Mouse (Mus musculus) liver, embryonic 11.5 days (tissue): ENCODE measurements around the gene Tbx2. TPM values are rescaled to one million over a fixed set of nuclear protein-coding genes. Genes with fewer than 3 reads are reported as not detected.
A peak's percentile ranks its signal among the peaks of the same experiment; 100 is the strongest.

Source experiments
- ATAC-seq: fragments of 200-750 bp; cut with Nextera tagmentation; replicated peaks from 2 replicates; pipeline ENCODE4 v1.8.0; 2017; ENCODE audit warnings: moderate number of reproducible peaks, mild to moderate bottlenecking, moderate TSS enrichment, moderate library complexity; ENCODE audit not compliant: low FRiP score
- DNase-seq: peaks from one replicate; pipeline ENCODE4 v3.0.0-alpha.2; 2017; ENCODE audit warnings: low spot score
- H3K27ac ChIP-seq: fragments of 300-500 bp; sonication (generic); 2 replicates; pipeline ENCODE4 v1.5.1; 2014; ENCODE audit warnings: mild to moderate bottlenecking, low read depth, low read length, control low read depth
- H3K27me3 ChIP-seq: fragments of 300-500 bp; sonication (generic); replicated peaks from 2 replicates; pipeline ENCODE4 v1.6.1; 2014; ENCODE audit warnings: low read length, mixed read lengths; ENCODE audit not compliant: control insufficient read depth, insufficient read depth
- H3K36me3 ChIP-seq: fragments of 300-500 bp; sonication (generic); 2 replicates; pipeline ENCODE4 v1.6.1; 2014; ENCODE audit warnings: mild to moderate bottlenecking, low read length, moderate library complexity, mixed read lengths; ENCODE audit not compliant: control insufficient read depth, insufficient read depth
- H3K4me1 ChIP-seq: fragments of 300-500 bp; sonication (generic); replicated peaks from 2 replicates; pipeline ENCODE4 v1.6.1; 2014; ENCODE audit warnings: low read length, mixed read lengths; ENCODE audit not compliant: control insufficient read depth, insufficient read depth
- H3K4me2 ChIP-seq: fragments of 300-500 bp; sonication (generic); 2 replicates; pipeline ENCODE4 v1.6.1; 2014; ENCODE audit warnings: mild to moderate bottlenecking, control low read depth, moderate library complexity
- H3K4me3 ChIP-seq: fragments of 300-500 bp; sonication (generic); 2 replicates; pipeline ENCODE4 v1.5.1; 2014; ENCODE audit warnings: low read depth, low read length, control low read depth
- H3K9ac ChIP-seq: fragments of 300-500 bp; sonication (generic); 2 replicates; pipeline ENCODE4 v1.6.1; 2014; ENCODE audit warnings: low read depth, low read length, control low read depth
- H3K9me3 ChIP-seq: fragments of 300-500 bp; sonication (generic); 2 replicates; pipeline ENCODE4 v1.6.1; 2016; ENCODE audit warnings: low read length, inconsistent platforms, mixed read lengths; ENCODE audit not compliant: control insufficient read depth
- WGBS: fragments of 180-500 bp; shearing (Covaris S2); extraction: QIAGEN DNeasy Blood & Tissue Kit; methylation state at CpG from one replicate; pipeline ENCODE4 v1.1.7; 2014; 5-methylcytosine and 5-hydroxymethylcytosine counted together
- polyA plus RNA-seq: library from polyadenylated mRNA; unstranded; fragments of >200 nt; fragmentation: Nextera tagmentation; extraction: Ambion mirVana; gene quantifications from 2 replicates; pipeline ENCODE4 v1.2.1, GENCODE M21; 2014

The Tbx2 gene
- polyA plus RNA-seq, 1 experiment from 2014 or later: 3.2 TPM

GRCm38 (mm10) chr11:85829520-85830440, 2.6 kb upstream of the Tbx2 start:
- DNase-seq: peak; percentile 57
- Histone ChIP-seq H3K36me3 (no peaks in the 10 kb centered on the region), H3K4me2 (peak overlapping the region; percentile 43), H3K4me1 (peaks cover 53% of the 10 kb centered on the region), H3K4me3 (peak overlapping the region; percentile 5), H3K9me3 (no peaks in the 10 kb centered on the region), H3K27me3 (peaks cover 100% of the 10 kb centered on the region), H3K9ac (no peak overlapping the region), H3K27ac (no peak overlapping the region)
- WGBS: 2% methylated on average over 61 of the region's 61 CpGs
- no peak for ATAC-seq

GRCm38 (mm10) chr11:85830901-85831341, 1.4 kb upstream of the Tbx2 start:
- no peaks in the 10 kb centered on the region for H3K36me3 ChIP-seq
- peak overlapping the region; percentile 6 for H3K4me2 ChIP-seq
- DNase-seq (peak; percentile 61), ATAC-seq (no peak)
- H3K27ac ChIP-seq: no peak overlapping the region
- 2% methylated on average over 17 of the region's 17 CpGs for WGBS
- peaks cover 100% of the 10 kb centered on the region for H3K27me3 ChIP-seq
- no peak overlapping the region for H3K4me3 ChIP-seq
- H3K4me1 ChIP-seq: peaks cover 42% of the 10 kb centered on the region
- H3K9me3 ChIP-seq: no peaks in the 10 kb centered on the region
- no peak overlapping the region for H3K9ac ChIP-seq

GRCm38 (mm10) chr11:85831656-85832230, 608 bp upstream of the Tbx2 start:
- Histone ChIP-seq H3K4me1 (peaks cover 42% of the 10 kb centered on the region), H3K4me3 (peak overlapping the region; percentile 62), H3K27me3 (peaks cover 100% of the 10 kb centered on the region), H3K36me3 (no peaks in the 10 kb centered on the region), H3K9me3 (no peaks in the 10 kb centered on the region), H3K9ac (peak overlapping the region; percentile 59), H3K4me2 (peak overlapping the region; percentile 80), H3K27ac (peak overlapping the region; percentile 48; the same call in 1 of the 2 replicates)
- ATAC-seq (no peak), DNase-seq (no peak)
- WGBS: under 1% methylated on average over 33 of the region's 33 CpGs

- Histone ChIP-seq H3K36me3 (no peaks in the 10 kb centered on the region), H3K4me3 (peak overlapping the region; percentile 62), H3K4me2 (peak overlapping the region; percentile 80), H3K27ac (peak overlapping the region; percentile 68), H3K4me1 (peaks cover 34% of the 10 kb centered on the region), H3K27me3 (peaks cover 100% of the 10 kb centered on the region), H3K9ac (peak overlapping the region; percentile 67), H3K9me3 (no peaks in the 10 kb centered on the region)
- ATAC-seq (no peak), DNase-seq (peak; percentile 57)
- WGBS: under 1% methylated on average over 51 of the region's 54 CpGs
Measured at GRCm38 (mm10) chr11:85833081-85833521, 750 bp downstream of the Tbx2 start.

GRCm38 (mm10) chr11:85833761-85834385, 1.5 kb downstream of the Tbx2 start:
- Histone ChIP-seq H3K4me1 (peaks cover 33% of the 10 kb centered on the region), H3K36me3 (no peaks in the 10 kb centered on the region), H3K4me3 (peak overlapping the region; percentile 62), H3K27me3 (peaks cover 100% of the 10 kb centered on the region), H3K4me2 (peak overlapping the region; percentile 80), H3K9ac (peak overlapping the region; percentile 67; the same call in 1 of the 2 replicates), H3K27ac (no peak overlapping the region; the same call in 1 of the 2 replicates), H3K9me3 (no peaks in the 10 kb centered on the region)
- ATAC-seq (no peak), DNase-seq (no peak)
- WGBS: 5% methylated on average over 11 of the region's 11 CpGs

GRCm38 (mm10) chr11:85834386-85834931, 2.1 kb downstream of the Tbx2 start:
- Histone ChIP-seq H3K9ac (0 out of 2 replicates have a peak overlapping the region, but pooled peaks have one; percentile 7), H3K4me2 (peak overlapping the region; percentile 80), H3K9me3 (no peaks in the 10 kb centered on the region), H3K4me1 (peaks cover 27% of the 10 kb centered on the region), H3K36me3 (no peaks in the 10 kb centered on the region), H3K27ac (no peak overlapping the region), H3K27me3 (peaks cover 100% of the 10 kb centered on the region), H3K4me3 (peak overlapping the region; percentile 62)
- ATAC-seq: no peak
- WGBS: 6% methylated on average over 17 of the region's 17 CpGs
- DNase-seq: no peak

- peak overlapping the region; percentile 80 for H3K4me2 ChIP-seq
- 11% methylated on average over 9 of the region's 9 CpGs for WGBS
- H3K9me3 ChIP-seq: no peaks in the 10 kb centered on the region
- H3K9ac ChIP-seq: peak overlapping the region; percentile 7; the same call in 1 of the 2 replicates
- peaks cover 21% of the 10 kb centered on the region for H3K4me1 ChIP-seq
- ATAC-seq: no peak
- H3K27ac ChIP-seq: no peak overlapping the region
- H3K27me3 ChIP-seq: peaks cover 100% of the 10 kb centered on the region
- peak overlapping the region; percentile 62 for H3K4me3 ChIP-seq
- no peak for DNase-seq
- H3K36me3 ChIP-seq: no peaks in the 10 kb centered on the region
Measured at GRCm38 (mm10) chr11:85835001-85835752, 2.8 kb downstream of the Tbx2 start.
